Mouse (Mus musculus) right cerebral cortex, postnatal 14 days (tissue): Measurements from ENCODE around the gene Orm3.

Experiments
- DNase-seq: peaks from one replicate; pipeline ENCODE4 v3.0.0; 2022

The Orm3 gene

GRCm38 (mm10) chr4:63370897-63371296 is 14.9 kb downstream of the Orm3 start:
- DNase-seq = no peak

DNA sequence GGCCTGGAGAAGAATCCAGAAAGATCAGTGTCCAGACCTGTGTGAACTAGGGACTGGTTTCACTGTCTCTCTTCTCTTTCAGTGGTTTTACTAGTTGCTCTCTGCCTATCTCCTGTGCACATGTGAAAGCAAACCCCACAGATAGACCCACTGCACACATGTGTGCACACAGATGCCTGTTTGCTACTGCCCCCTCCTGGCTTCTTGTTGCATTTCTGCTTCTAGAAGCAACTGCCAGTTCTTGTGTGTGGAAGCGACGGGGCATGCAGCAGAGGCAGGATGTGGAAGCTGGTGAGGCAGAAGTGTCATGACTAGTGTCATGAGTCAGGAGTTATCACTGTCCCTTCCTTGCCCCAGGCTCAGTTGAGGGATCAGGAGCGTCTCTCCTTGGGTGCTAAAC is 15.9 kb downstream of the Orm3 start:
- peak; percentile 54 for DNase-seq

DNA sequence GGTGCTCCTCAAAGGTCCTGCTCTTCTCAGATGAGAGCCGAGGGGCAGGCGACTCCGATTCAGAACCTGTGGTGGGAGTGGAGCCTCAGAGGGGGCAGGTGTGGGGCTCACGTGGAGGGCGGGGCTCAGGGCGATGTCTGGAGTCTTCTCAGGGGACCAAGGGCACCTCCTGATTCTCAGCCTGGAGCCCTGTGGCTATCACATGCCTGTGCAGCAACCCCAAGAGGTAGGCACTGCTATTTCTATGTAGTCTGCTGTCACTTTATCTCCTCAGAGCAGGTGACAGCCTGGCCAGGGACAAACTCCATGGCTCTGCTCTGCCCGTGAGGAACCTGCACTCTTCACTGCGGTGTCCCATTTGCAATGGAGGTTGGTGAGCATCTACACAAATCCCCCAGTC is 17.4 kb downstream of the Orm3 start:
- no peak for DNase-seq

- no peak for DNase-seq
Observed at GRCm38 (mm10) chr4:63374331-63374730, 18.4 kb downstream of the Orm3 start.

DNA sequence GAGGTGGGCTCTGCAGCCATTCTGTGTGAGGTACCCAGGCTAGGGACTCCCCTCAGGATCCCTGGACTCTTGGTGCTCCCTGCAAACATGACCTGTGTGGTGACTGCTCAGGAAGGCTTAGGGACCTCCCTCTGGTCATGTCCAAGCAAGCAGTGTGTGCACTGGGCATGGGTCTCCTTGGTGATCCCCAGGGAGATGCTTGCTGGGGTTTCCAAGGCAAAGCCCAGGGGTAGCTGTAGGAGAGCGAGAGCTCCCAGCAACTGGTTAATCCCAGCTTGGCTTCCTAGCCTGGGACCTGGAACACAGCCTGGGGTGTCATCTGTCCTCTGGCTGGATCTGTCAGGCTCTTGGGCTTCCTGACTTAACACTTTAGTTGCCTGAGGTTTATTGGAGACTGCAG is 19.4 kb downstream of the Orm3 start:
- DNase-seq = no peak

DNA sequence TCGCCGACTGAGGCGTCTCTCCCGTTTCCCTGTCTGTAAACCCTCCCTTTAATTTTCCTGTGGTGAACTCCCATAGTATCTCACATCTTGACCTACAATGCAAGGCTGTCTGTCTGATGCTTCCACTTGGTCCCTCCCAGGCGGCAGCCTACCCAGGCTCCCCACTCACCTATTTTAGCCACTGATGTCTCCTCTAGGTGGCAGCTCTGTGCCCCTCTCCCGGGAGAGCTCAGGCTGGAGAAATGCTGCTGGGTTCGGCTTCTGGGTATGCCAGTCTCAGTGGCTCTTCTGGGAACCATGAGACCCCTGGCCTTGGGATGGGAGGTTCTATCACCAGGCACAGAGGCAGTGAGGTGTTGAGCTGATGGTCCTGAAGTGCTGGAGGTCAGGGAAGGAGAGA is 21.5 kb downstream of the Orm3 start:
- DNase-seq = no peak

DNA sequence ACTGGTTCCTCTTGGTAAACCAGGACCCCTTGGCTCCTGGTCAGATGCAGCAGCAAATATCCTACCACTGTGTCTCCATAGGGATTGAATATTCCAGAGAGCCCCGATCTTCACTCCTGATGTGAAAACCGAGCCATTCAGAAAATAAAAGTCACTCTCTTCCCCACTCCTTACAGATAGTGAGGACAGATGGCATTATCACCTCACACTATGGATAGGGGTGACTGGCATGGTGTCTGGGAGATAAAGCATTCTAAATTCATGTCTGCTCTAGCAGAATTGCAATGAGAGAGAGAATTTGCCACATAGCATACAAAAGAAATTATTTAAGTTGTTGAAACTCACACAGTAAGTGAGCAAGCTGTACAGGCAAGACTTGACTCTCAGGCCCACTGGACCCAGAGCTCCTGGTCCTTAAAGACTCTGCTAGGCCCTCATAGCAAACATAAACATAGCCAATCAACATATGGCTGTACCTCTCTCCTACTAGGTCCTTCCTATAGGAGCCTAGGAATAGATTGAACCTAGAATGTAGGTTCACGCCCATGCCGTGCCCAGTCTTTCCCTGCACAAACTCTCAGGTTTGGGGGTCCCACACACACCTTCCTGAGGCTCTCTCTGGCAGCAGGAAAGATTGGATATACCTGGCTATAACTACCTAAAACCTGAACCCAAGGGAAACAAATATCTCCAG is 26.9 kb downstream of the Orm3 start:
- no peak for DNase-seq

DNA sequence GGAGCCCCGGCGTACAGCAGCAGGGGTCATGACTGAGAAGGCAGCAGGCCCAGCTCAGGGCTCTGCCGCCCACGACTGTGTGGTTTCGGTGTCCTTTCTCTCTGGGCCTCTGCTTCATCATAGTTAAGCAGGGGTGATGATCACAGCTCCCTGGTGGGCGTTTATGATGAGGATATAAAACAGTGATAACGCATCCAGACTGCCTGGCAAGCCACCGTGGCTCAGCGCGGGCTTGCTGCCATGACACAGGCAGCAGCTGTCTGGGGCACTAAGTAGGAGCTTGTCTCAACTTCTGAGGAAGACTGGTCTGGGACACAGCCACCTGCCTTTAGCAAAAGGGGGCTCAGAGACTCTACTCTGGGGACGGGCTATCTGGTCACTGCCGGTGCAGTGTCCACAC is 27.5 kb downstream of the Orm3 start:
- no peak for DNase-seq

DNA sequence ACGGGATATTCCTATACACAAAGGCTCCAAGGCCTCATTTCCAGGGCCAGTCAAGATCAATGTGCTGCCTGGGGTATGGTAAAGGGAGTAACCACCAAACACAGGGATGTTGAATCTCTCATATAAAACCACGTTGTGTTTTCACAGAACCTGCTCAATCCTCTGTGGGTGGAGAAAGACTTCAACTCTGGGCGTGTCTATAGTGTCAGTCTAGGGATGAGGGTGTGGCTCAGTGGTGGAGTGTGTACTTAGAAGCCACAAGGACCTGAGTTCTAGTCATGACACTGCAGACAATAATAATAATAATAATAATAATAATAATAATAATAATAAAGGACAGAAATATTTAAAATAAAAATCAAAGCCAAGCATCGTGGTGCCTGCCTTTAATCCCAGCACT is 28.3 kb downstream of the Orm3 start:
- no peak for DNase-seq

GRCm38 (mm10) chr4:63385253-63385652 is 29.3 kb downstream of the Orm3 start:
- DNase-seq = no peak

GRCm38 (mm10) chr4:63385784-63386183 is 29.8 kb downstream of the Orm3 start:
- no peak for DNase-seq

DNA sequence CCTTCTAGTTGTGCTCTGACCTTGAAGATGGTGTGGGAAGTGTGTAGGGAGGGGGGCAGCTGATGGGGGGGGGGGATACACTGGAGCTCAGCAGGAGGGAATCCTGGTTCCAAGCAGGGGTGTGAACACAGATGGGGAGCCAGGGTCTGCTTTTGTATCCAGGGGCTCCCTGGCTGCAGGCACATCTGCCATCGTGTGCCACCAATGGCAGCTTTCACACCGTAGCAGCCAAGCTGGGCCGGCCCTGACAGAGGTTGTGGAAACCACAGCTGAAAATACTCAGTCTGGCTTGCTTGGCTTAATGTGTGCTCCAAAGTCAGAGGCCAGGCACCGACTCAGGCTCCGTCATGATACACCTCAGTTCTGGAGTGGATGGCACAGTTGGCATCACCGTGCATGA is 32.1 kb downstream of the Orm3 start:
- no peak for DNase-seq

- DNase-seq = no peak
Observed at GRCm38 (mm10) chr4:63389121-63389886, 33.3 kb downstream of the Orm3 start.

- no peak for DNase-seq
Observed at GRCm38 (mm10) chr4:63389887-63390528, 34.0 kb downstream of the Orm3 start.

- DNase-seq = no peak
Observed at GRCm38 (mm10) chr4:63391322-63391721, 35.4 kb downstream of the Orm3 start.

GRCm38 (mm10) chr4:63397981-63398537 is 42.1 kb downstream of the Orm3 start:
- no peak for DNase-seq

DNA sequence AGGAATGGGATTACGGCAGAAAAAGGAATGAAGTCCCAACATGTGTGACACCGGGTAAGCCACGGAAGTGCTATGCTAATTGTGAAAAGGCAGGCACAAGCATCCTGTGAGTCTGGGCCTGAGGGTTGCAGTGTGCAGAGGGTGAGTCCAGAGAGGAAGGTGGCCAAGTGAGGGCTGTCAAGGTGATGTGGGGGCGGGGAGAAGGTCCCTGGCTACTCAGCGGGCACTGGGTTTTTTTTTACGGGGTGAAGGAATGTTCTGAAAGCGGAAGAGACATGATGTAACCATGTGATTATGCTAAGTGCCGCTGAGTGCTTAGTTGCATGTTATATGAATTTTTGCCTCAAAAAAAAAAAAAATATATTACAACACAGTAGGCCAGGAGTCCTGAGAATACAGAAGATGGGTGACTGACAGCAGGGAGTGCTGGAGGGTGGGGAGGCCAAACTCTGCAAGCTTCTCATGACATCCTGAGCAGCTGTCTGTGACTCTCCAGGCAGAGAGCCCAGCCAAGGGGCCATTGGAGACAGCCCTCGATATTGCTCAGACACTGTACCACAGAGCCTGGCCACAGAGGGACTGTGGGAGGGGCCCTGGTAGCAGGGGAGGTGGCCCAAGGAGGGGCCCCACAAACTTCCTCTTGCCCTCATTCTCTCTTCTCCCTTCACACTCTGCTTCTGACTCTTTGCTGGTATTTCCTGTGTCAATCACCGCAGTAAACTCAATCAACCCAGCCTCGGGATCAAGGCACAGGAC is 43.1 kb downstream of the Orm3 start:
- no peak for DNase-seq

DNA sequence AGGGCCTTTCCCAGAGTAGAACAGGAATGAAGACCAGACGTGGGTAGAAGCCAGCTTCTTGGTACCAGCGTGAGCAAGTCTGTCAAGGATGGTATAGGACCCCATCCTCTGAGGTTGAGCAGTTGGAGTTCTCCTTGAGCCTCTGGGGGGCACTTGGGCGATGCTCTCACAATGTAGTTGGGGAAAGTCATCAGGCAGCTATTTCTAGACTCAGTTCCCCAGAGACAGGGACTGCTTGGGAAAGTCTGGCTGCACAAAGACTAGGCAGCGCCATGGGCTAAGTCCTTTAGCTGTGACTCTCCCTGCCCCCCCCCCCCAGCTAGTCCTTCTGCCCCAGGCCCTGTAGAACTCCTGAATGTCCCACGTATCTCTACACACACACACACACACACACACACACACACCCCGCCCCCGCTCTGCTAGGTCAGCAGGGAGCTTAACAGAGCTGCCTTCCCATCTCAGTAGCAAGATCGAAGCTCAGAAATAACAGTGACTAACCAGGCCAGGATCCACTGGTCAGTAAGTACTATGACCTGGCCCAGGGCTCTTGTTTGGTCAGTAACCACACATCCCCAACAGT is 43.8 kb downstream of the Orm3 start:
- no peak for DNase-seq

DNA sequence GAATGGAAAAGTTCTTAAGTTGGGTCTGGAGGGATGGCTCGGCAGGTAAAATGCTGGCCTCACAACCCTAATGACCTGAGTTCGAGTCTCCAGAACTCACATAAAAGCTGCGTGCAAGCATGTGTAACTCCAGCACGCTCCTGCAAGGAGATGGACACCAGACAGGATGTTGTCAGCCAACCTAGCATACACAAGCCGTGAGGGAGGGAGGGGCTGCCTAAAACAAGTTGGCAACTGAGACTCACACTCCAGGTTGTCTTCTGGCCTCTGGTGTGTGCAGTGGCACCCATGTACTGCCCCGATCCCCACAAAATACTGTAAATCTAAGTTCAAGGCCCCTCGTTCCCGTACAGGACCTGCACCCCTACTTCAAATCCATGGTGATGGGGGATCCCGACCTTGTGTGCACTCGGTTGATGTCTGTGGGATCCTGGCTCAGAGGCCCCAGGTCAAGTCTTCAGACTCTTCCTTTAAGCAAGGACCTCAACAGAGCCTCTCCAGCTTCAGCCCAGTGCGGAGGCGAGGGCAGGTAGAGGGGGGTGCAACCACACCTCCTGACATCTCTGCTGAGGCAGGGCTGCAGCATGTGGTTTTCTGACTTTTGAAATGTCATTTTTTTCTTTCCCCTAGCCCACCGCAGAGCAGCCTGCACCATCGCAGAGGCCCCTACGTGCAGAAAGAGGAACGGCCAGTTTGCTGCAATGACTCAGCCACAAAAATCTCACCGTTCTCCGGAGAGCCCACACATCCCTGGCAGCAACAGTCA is 44.8 kb downstream of the Orm3 start:
- no peak for DNase-seq

GRCm38 (mm10) chr4:63401620-63402019 is 45.7 kb downstream of the Orm3 start:
- no peak for DNase-seq

DNA sequence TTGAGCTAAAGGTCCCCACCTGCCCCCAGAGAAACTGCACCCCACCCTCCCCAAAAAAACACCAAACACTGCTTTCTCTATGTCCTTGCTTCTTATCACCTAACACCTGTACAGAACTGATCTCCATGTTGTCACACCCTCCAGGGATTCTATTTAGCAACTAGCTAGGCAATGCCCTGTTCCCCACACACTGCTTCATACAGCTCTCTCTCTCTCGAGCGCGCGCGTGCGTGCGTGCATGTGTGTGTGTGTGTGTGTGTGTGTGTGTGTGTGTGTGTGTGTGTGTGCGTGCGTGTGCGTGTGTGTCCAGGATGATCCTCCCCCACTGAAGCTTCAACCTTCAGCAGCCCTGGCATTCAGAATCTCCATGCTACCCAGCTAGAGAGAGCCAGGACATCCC is 46.1 kb downstream of the Orm3 start:
- DNase-seq = no peak

GRCm38 (mm10) chr4:63402558-63402957 is 46.6 kb downstream of the Orm3 start:
- no peak for DNase-seq
